Comparison of ENCODE assay signal across 8 mouse cellular contexts in genomic region chr7:63444484-63445345, GRCm38 (mm10). TPM values are rescaled to one million over a fixed set of nuclear protein-coding genes. Genes with fewer than 3 reads are reported as not detected.
DNase-seq lines count a peak whose midpoint lies in the region; ATAC-seq and TF ChIP-seq lines count a peak whose summit lies in the region.

TSS of gene Otud7a (plus strand) at chr7:63444751.

- DNase-seq in thymus, adult 2 months: peak; percentile 8
- DNase-seq in thymus, postnatal 0 days (ENCODE audit: low spot score): no peak
- peak; percentile 80 for DNase-seq in embryo, embryonic 9.5 days (ENCODE audit: extremely low spot score)
- peak; percentile 8 to 36 for DNase-seq in heart, adult 9 months (ENCODE audit: low spot score in 2 of 2)
- peak; percentile 50 for DNase-seq in yolk sac, embryonic 10.5 days (ENCODE audit: low spot score)

- no peak within 1 kb of the TSS for H3K27ac ChIP-seq in thymus, adult 2 months (ENCODE audit: control insufficient read depth, insufficient read depth, low read length)
- no peak within 1 kb of the TSS for H3K27ac ChIP-seq in kidney, embryonic 14.5 days (ENCODE audit: low read depth, low read length)
- no peak within 1 kb of the TSS for H3K27ac ChIP-seq in limb, embryonic 13.5 days
- peak within 1 kb of the TSS; percentile 91 for H3K27ac ChIP-seq in neural tube, embryonic 13.5 days (replicated peaks)

- 4% methylated on average over 115 of the region's 123 CpGs for WGBS in thymus, adult 2 months
- WGBS in kidney, embryonic 14.5 days: under 1% methylated on average over 71 of the region's 123 CpGs
- under 1% methylated on average over 101 of the region's 123 CpGs for WGBS in limb, embryonic 13.5 days
- under 1% methylated on average over 100 of the region's 123 CpGs for WGBS in neural tube, embryonic 13.5 days

- no peaks in the 10 kb centered on the region; the same call in 1 of the 2 replicates for H3K27me3 ChIP-seq in thymus, adult 2 months (ENCODE audit: control insufficient read depth, insufficient read depth, low read length)
- H3K27me3 ChIP-seq in kidney, embryonic 14.5 days (ENCODE audit: control insufficient read depth, insufficient read depth, low read length): peaks cover 18% of the 10 kb centered on the region
- peaks cover 34% of the 10 kb centered on the region for H3K27me3 ChIP-seq in limb, embryonic 13.5 days
- peaks cover 9% of the 10 kb centered on the region; the same call in 1 of the 2 replicates for H3K27me3 ChIP-seq in neural tube, embryonic 13.5 days

- no peak within 1 kb of the TSS for H3K4me3 ChIP-seq in thymus, adult 2 months (ENCODE audit: control insufficient read depth, insufficient read depth, low read length)
- H3K4me3 ChIP-seq in kidney, embryonic 14.5 days (ENCODE audit: low read length): peak within 1 kb of the TSS; percentile 55
- H3K4me3 ChIP-seq in limb, embryonic 13.5 days: peak within 1 kb of the TSS; percentile 56
- peak within 1 kb of the TSS; percentile 83 for H3K4me3 ChIP-seq in neural tube, embryonic 13.5 days

- H3K4me2 ChIP-seq in kidney, embryonic 14.5 days (replicated peaks; ENCODE audit: low read depth, low read length): peak within 1 kb of the TSS; percentile 92
- peak within 1 kb of the TSS; percentile 92 for H3K4me2 ChIP-seq in limb, embryonic 13.5 days (replicated peaks)
- H3K4me2 ChIP-seq in neural tube, embryonic 13.5 days: peak within 1 kb of the TSS; percentile 86

- no peaks in the 10 kb centered on the region for H3K9me3 ChIP-seq in kidney, embryonic 14.5 days (ENCODE audit: control insufficient read depth, low read length)
- no peaks in the 10 kb centered on the region for H3K9me3 ChIP-seq in limb, embryonic 13.5 days
- H3K9me3 ChIP-seq in neural tube, embryonic 13.5 days: no peaks in the 10 kb centered on the region

- H3K36me3 ChIP-seq in thymus, adult 2 months (ENCODE audit: control insufficient read depth, insufficient read depth, low read length): no peaks in the 10 kb centered on the region
- H3K36me3 ChIP-seq in kidney, embryonic 14.5 days (ENCODE audit: control insufficient read depth, insufficient read depth, low read length): no peaks in the 10 kb centered on the region
- H3K36me3 ChIP-seq in limb, embryonic 13.5 days: no peaks in the 10 kb centered on the region
- no peaks in the 10 kb centered on the region for H3K36me3 ChIP-seq in neural tube, embryonic 13.5 days

- TF ChIP-seq POLR2A in thymus, adult 2 months (IDR thresholded peaks at IDR 0.05; ENCODE audit: control insufficient read depth, extremely low read depth, insufficient read depth, low read length, poor library complexity): no peak

- TF ChIP-seq CTCF in thymus, adult 2 months (IDR thresholded peaks at IDR 0.05; ENCODE audit: borderline replicate concordance, control insufficient read depth, extremely low read depth, insufficient read depth, low read length, poor library complexity): no peak

- H3K9ac ChIP-seq in kidney, embryonic 14.5 days (ENCODE audit: low read depth, low read length): peak within 1 kb of the TSS; percentile 52; the same call in 1 of the 2 replicates
- H3K9ac ChIP-seq in limb, embryonic 13.5 days: peak within 1 kb of the TSS; percentile 56
- peak within 1 kb of the TSS; percentile 87 for H3K9ac ChIP-seq in neural tube, embryonic 13.5 days

- 0 out of 2 replicates have a peak, but pooled peaks cover 2% of the 10 kb centered on the region for H3K4me1 ChIP-seq in thymus, adult 2 months (replicated peaks; ENCODE audit: control insufficient read depth, insufficient read depth, low read length)
- no peaks in the 10 kb centered on the region for H3K4me1 ChIP-seq in kidney, embryonic 14.5 days (ENCODE audit: control insufficient read depth, insufficient read depth, low read length)
- H3K4me1 ChIP-seq in limb, embryonic 13.5 days: peaks cover 4% of the 10 kb centered on the region
- peaks cover 13% of the 10 kb centered on the region for H3K4me1 ChIP-seq in neural tube, embryonic 13.5 days (replicated peaks)

- peak; percentile 93 for ATAC-seq in kidney, embryonic 14.5 days (ENCODE audit: low FRiP score, low TSS enrichment)
- ATAC-seq in limb, embryonic 13.5 days (ENCODE audit: low FRiP score, low read depth): peak; percentile 90
- ATAC-seq in neural tube, embryonic 13.5 days (ENCODE audit: low read depth): peak; percentile 94

RNA-seq across cellular contexts. Expression of gene Otud7a, which starts in this region (rescaled TPM):
- polyA plus RNA-seq in thymus, adult 2 months (2012; rRNA removed): 0.12 TPM in 1 of 2 replicates, not detected in the other
- not detected in 2 replicates for polyA plus RNA-seq in thymus, postnatal 0 days (2015; fragmentation: Nextera tagmentation; extraction: Ambion mirVana)
- 0.10 and 0.31 TPM in 2 replicates for polyA plus RNA-seq in kidney, embryonic 14.5 days (2014; fragmentation: Nextera tagmentation; extraction: Ambion mirVana)
- 0.24 and 0.29 TPM in 2 replicates for polyA plus RNA-seq in limb, embryonic 13.5 days (2015; fragmentation: Nextera tagmentation; extraction: Ambion mirVana)
- polyA plus RNA-seq in neural tube, embryonic 13.5 days (2015; fragmentation: Nextera tagmentation; extraction: Ambion mirVana): 2.5 TPM in 2 replicates

Comparison
In these comparisons a context has a peak if more than half of its experiments do, and no peak if none do; other contexts are left out.
1. Peak in DNase-seq in thymus, adult 2 months; RNA of the gene not detected or under 1 TPM.
2. Peak in ATAC-seq, H3K4me3 ChIP-seq, H3K9ac ChIP-seq and H3K4me2 ChIP-seq in kidney, embryonic 14.5 days; RNA of the gene not detected or under 1 TPM.
3. Peak in ATAC-seq, H3K4me3 ChIP-seq, H3K9ac ChIP-seq and H3K4me2 ChIP-seq in limb, embryonic 13.5 days; RNA of the gene not detected or under 1 TPM.